Mouse (Mus musculus): ENCODE results near the gene Cdca4. TPM values are rescaled to one million over a fixed set of nuclear protein-coding genes. Genes with fewer than 3 reads are reported as not detected.

Gene Cdca4
- polyA plus RNA-seq, 1 experiment from 2014 or later: 146 TPM

DNA sequence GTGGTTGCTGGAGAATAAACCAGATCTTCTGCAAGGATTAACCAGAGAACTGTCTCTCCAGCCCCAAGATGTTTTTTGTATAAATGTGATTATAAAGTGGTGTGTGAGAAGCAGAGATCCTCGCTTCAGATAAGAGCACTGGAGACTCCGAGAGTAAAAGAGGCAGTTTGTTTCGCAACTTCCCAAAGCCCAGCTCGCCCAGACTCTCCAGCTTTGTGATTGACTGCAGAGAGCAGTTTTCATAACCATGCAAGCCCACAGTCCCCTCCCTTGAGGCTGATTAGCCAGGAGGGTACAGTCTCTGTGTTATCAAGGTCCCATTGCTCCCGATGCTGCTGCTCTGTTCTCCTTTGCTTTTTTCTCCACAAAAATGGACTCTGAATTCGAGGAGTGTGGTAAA lies 4.3 kb upstream of the Cdca4 start:
- H3K27ac ChIP-seq (ENCODE audit: low read depth, low read length): no peak overlapping the region
- no peaks in the 10 kb centered on the region for H3K9me3 ChIP-seq (ENCODE audit: control insufficient read depth, low read length)
- H3K4me2 ChIP-seq (replicated peaks; ENCODE audit: low read depth, low read length): no peak overlapping the region
- H3K4me1 ChIP-seq (replicated peaks; ENCODE audit: control insufficient read depth, insufficient read depth, low read length): peaks cover 5% of the 10 kb centered on the region
- no peaks in the 10 kb centered on the region for H3K36me3 ChIP-seq (ENCODE audit: control insufficient read depth, insufficient read depth, low read length)
- no peaks in the 10 kb centered on the region for H3K27me3 ChIP-seq (ENCODE audit: control insufficient read depth, insufficient read depth, low read length)
- H3K4me3 ChIP-seq (ENCODE audit: low read depth, low read length): no peak overlapping the region
- DNase-seq (ENCODE audit: low spot score): no peak
- 93% methylated on average over 6 of the region's 6 CpGs for WGBS
- ATAC-seq (ENCODE audit: low FRiP score): no peak
- H3K9ac ChIP-seq (ENCODE audit: low read depth, low read length): no peak overlapping the region

- no peak for ATAC-seq (ENCODE audit: low FRiP score)
- Histone ChIP-seq H3K36me3 (ENCODE audit: control insufficient read depth, insufficient read depth, low read length) (peaks cover 3% of the 10 kb centered on the region; the same call in 1 of the 2 replicates), H3K27ac (ENCODE audit: low read depth, low read length) (no peak overlapping the region), H3K9me3 (ENCODE audit: control insufficient read depth, low read length) (no peaks in the 10 kb centered on the region), H3K9ac (ENCODE audit: low read depth, low read length) (no peak overlapping the region), H3K27me3 (ENCODE audit: control insufficient read depth, insufficient read depth, low read length) (no peaks in the 10 kb centered on the region), H3K4me3 (ENCODE audit: low read depth, low read length) (no peak overlapping the region), H3K4me1 (replicated peaks; ENCODE audit: control insufficient read depth, insufficient read depth, low read length) (peaks cover 12% of the 10 kb centered on the region), H3K4me2 (replicated peaks; ENCODE audit: low read depth, low read length) (no peak overlapping the region)
- DNase-seq (ENCODE audit: low spot score): no peak
- WGBS: 92% methylated on average over 5 of the region's 5 CpGs
These were observed 3.2 kb upstream of the Cdca4 start for GRCm38 (mm10) chr12:112832411-112832810.

GRCm38 (mm10) chr12:112830570-112830969 lies 1.3 kb upstream of the Cdca4 start:
- no peak for DNase-seq (ENCODE audit: low spot score)
- Histone ChIP-seq H3K27ac (ENCODE audit: low read depth, low read length) (no peak overlapping the region), H3K27me3 (ENCODE audit: control insufficient read depth, insufficient read depth, low read length) (no peaks in the 10 kb centered on the region), H3K36me3 (ENCODE audit: control insufficient read depth, insufficient read depth, low read length) (peaks cover 3% of the 10 kb centered on the region; the same call in 1 of the 2 replicates), H3K9ac (ENCODE audit: low read depth, low read length) (peak overlapping the region; percentile 70), H3K9me3 (ENCODE audit: control insufficient read depth, low read length) (no peaks in the 10 kb centered on the region), H3K4me2 (replicated peaks; ENCODE audit: low read depth, low read length) (peak overlapping the region; percentile 43), H3K4me1 (replicated peaks; ENCODE audit: control insufficient read depth, insufficient read depth, low read length) (peaks cover 21% of the 10 kb centered on the region), H3K4me3 (ENCODE audit: low read depth, low read length) (peak overlapping the region; percentile 87)
- WGBS: 98% methylated on average over 3 of the region's 3 CpGs
- no peak for ATAC-seq (ENCODE audit: low FRiP score)

GRCm38 (mm10) chr12:112830141-112830540 lies 918 bp upstream of the Cdca4 start:
- no peak overlapping the region for H3K27ac ChIP-seq (ENCODE audit: low read depth, low read length)
- H3K9me3 ChIP-seq (ENCODE audit: control insufficient read depth, low read length): no peaks in the 10 kb centered on the region
- peaks cover 3% of the 10 kb centered on the region; the same call in 1 of the 2 replicates for H3K36me3 ChIP-seq (ENCODE audit: control insufficient read depth, insufficient read depth, low read length)
- H3K4me1 ChIP-seq (replicated peaks; ENCODE audit: control insufficient read depth, insufficient read depth, low read length): peaks cover 21% of the 10 kb centered on the region
- H3K4me2 ChIP-seq (replicated peaks; ENCODE audit: low read depth, low read length): peak overlapping the region; percentile 43
- peak overlapping the region; percentile 70 for H3K9ac ChIP-seq (ENCODE audit: low read depth, low read length)
- H3K27me3 ChIP-seq (ENCODE audit: control insufficient read depth, insufficient read depth, low read length): no peaks in the 10 kb centered on the region
- H3K4me3 ChIP-seq (ENCODE audit: low read depth, low read length): peak overlapping the region; percentile 87
- DNase-seq (ENCODE audit: low spot score) (no peak), ATAC-seq (ENCODE audit: low FRiP score) (no peak)
- 38% methylated on average over 2 of the region's 2 CpGs for WGBS

- H3K9ac ChIP-seq (ENCODE audit: low read depth, low read length): peak overlapping the region; percentile 97
- H3K27ac ChIP-seq (ENCODE audit: low read depth, low read length): peak overlapping the region; percentile 88
- H3K4me3 ChIP-seq (ENCODE audit: low read depth, low read length): peak overlapping the region; percentile 87
- H3K9me3 ChIP-seq (ENCODE audit: control insufficient read depth, low read length): no peaks in the 10 kb centered on the region
- peaks cover 21% of the 10 kb centered on the region for H3K4me1 ChIP-seq (replicated peaks; ENCODE audit: control insufficient read depth, insufficient read depth, low read length)
- DNase-seq (ENCODE audit: low spot score) (no peak), ATAC-seq (ENCODE audit: low FRiP score) (peak; percentile 77)
- peaks cover 6% of the 10 kb centered on the region; the same call in 1 of the 2 replicates for H3K36me3 ChIP-seq (ENCODE audit: control insufficient read depth, insufficient read depth, low read length)
- H3K4me2 ChIP-seq (replicated peaks; ENCODE audit: low read depth, low read length): peak overlapping the region; percentile 77
- H3K27me3 ChIP-seq (ENCODE audit: control insufficient read depth, insufficient read depth, low read length): no peaks in the 10 kb centered on the region
- WGBS: under 1% methylated on average over 45 of the region's 51 CpGs
These were observed 551 bp downstream of the Cdca4 start for GRCm38 (mm10) chr12:112828501-112829243.

GRCm38 (mm10) chr12:112825901-112826300 lies 3.3 kb downstream of the Cdca4 start:
- no peak overlapping the region for H3K4me2 ChIP-seq (replicated peaks; ENCODE audit: low read depth, low read length)
- H3K9me3 ChIP-seq (ENCODE audit: control insufficient read depth, low read length): no peaks in the 10 kb centered on the region
- WGBS: 91% methylated on average over 5 of the region's 5 CpGs
- H3K27me3 ChIP-seq (ENCODE audit: control insufficient read depth, insufficient read depth, low read length): no peaks in the 10 kb centered on the region
- no peak for ATAC-seq (ENCODE audit: low FRiP score)
- H3K4me1 ChIP-seq (replicated peaks; ENCODE audit: control insufficient read depth, insufficient read depth, low read length): peaks cover 21% of the 10 kb centered on the region
- no peak overlapping the region for H3K4me3 ChIP-seq (ENCODE audit: low read depth, low read length)
- no peak overlapping the region for H3K27ac ChIP-seq (ENCODE audit: low read depth, low read length)
- no peak for DNase-seq (ENCODE audit: low spot score)
- 0 out of 2 replicates have a peak overlapping the region, but pooled peaks have one; percentile 16 for H3K9ac ChIP-seq (ENCODE audit: low read depth, low read length)
- peaks cover 14% of the 10 kb centered on the region; the same call in 1 of the 2 replicates for H3K36me3 ChIP-seq (ENCODE audit: control insufficient read depth, insufficient read depth, low read length)

GRCm38 (mm10) chr12:112823221-112823620 lies 6.0 kb downstream of the Cdca4 start:
- no peaks in the 10 kb centered on the region for H3K9me3 ChIP-seq (ENCODE audit: control insufficient read depth, low read length)
- peaks cover 24% of the 10 kb centered on the region for H3K36me3 ChIP-seq (ENCODE audit: control insufficient read depth, insufficient read depth, low read length)
- no peak for DNase-seq (ENCODE audit: low spot score)
- no peaks in the 10 kb centered on the region for H3K27me3 ChIP-seq (ENCODE audit: control insufficient read depth, insufficient read depth, low read length)
- H3K9ac ChIP-seq (ENCODE audit: low read depth, low read length): no peak overlapping the region
- 87% methylated on average over 4 of the region's 4 CpGs for WGBS
- no peak for ATAC-seq (ENCODE audit: low FRiP score)
- H3K4me3 ChIP-seq (ENCODE audit: low read depth, low read length): no peak overlapping the region
- H3K4me1 ChIP-seq (replicated peaks; ENCODE audit: control insufficient read depth, insufficient read depth, low read length): peaks cover 17% of the 10 kb centered on the region
- no peak overlapping the region for H3K4me2 ChIP-seq (replicated peaks; ENCODE audit: low read depth, low read length)
- H3K27ac ChIP-seq (ENCODE audit: low read depth, low read length): no peak overlapping the region

GRCm38 (mm10) chr12:112822676-112823075 lies 6.5 kb downstream of the Cdca4 start:
- no peak overlapping the region for H3K4me3 ChIP-seq (ENCODE audit: low read depth, low read length)
- no peak overlapping the region for H3K27ac ChIP-seq (ENCODE audit: low read depth, low read length)
- 88% methylated on average over 2 of the region's 2 CpGs for WGBS
- H3K4me1 ChIP-seq (replicated peaks; ENCODE audit: control insufficient read depth, insufficient read depth, low read length): peaks cover 12% of the 10 kb centered on the region
- no peaks in the 10 kb centered on the region for H3K27me3 ChIP-seq (ENCODE audit: control insufficient read depth, insufficient read depth, low read length)
- no peak overlapping the region for H3K4me2 ChIP-seq (replicated peaks; ENCODE audit: low read depth, low read length)
- H3K9me3 ChIP-seq (ENCODE audit: control insufficient read depth, low read length): no peaks in the 10 kb centered on the region
- H3K9ac ChIP-seq (ENCODE audit: low read depth, low read length): no peak overlapping the region
- no peak for ATAC-seq (ENCODE audit: low FRiP score)
- H3K36me3 ChIP-seq (ENCODE audit: control insufficient read depth, insufficient read depth, low read length): peaks cover 23% of the 10 kb centered on the region
- DNase-seq (ENCODE audit: low spot score): no peak

- Histone ChIP-seq H3K9me3 (ENCODE audit: control insufficient read depth, low read length) (no peaks in the 10 kb centered on the region), H3K27me3 (ENCODE audit: control insufficient read depth, insufficient read depth, low read length) (no peaks in the 10 kb centered on the region), H3K4me3 (ENCODE audit: low read depth, low read length) (no peak overlapping the region), H3K4me2 (replicated peaks; ENCODE audit: low read depth, low read length) (no peak overlapping the region), H3K9ac (ENCODE audit: low read depth, low read length) (no peak overlapping the region), H3K36me3 (ENCODE audit: control insufficient read depth, insufficient read depth, low read length) (peaks cover 21% of the 10 kb centered on the region), H3K4me1 (replicated peaks; ENCODE audit: control insufficient read depth, insufficient read depth, low read length) (peaks cover 7% of the 10 kb centered on the region), H3K27ac (ENCODE audit: low read depth, low read length) (no peak overlapping the region)
- no peak for ATAC-seq (ENCODE audit: low FRiP score)
- no peak for DNase-seq (ENCODE audit: low spot score)
- 85% methylated on average over 4 of the region's 4 CpGs for WGBS
These were observed 7.2 kb downstream of the Cdca4 start for GRCm38 (mm10) chr12:112821974-112822373.

Data from hindbrain, embryonic 11.5 days (tissue).